Mouse (Mus musculus) megakaryocyte, embryonic 14.5 days (primary cell): ENCODE measurements at regions not wholly inside any gene's neighbourhood (a gene's known extent, or its start where the extent isn't known, plus 50 kb on each side); places are given as distances from the start of the nearest gene placed in this dataset.

Experiments
- FLI1 ChIP-seq: IDR thresholded peaks from 2 replicates; pipeline ENCODE4 v1.6.1; 2012; ENCODE audit warnings: low read length, inconsistent platforms, mixed read lengths
- GATA1 ChIP-seq: IDR thresholded peaks from 3 replicates; pipeline ENCODE4 v1.6.1; 2012; ENCODE audit warnings: mixed read lengths, low read length, inconsistent platforms, borderline replicate concordance

DNA sequence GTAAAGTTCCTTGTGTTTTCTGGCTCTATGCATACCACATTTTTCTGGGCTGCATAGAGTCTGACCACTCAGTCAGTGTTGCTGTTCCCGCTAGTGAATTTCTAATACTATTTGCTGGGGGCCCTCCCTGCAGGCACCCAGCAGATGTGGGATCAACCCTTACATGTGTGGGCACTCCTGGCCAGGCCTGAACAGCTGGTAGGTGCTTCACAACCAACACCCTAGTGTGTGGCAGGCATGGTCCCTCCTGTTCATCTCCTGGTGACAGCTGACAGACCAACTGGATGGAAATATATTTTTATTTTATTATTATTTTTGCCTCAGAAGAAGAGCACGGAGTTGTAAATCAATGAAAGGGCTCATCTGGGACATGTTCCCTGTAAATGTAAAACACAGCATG lies 154.4 kb upstream of the Sulf2 start:
- no peak for TF ChIP-seq GATA1
- no peak for TF ChIP-seq FLI1
